ENCODE assay signal across 8 mouse cellular contexts in the genomic region with DNA sequence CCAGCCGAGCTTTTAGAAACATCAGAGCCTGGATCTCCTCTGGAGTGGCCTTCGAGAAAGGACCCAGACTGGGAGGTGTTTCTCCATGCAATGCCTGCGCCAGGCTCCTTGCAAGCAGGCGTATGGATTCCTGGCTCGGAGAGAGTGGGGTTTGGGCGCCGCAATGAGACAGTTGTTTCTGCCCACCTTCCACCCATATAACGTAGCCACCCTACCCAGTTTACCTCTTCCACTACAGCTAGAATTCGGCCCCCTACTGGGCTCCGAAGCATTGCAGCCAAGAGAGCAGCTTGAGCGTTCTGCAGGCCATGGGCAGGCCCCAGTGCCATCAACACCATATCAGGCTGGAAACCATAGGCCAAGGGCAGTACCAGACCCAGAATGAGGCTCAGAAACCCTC. TPM values are rescaled to one million over a fixed set of nuclear protein-coding genes. Genes with fewer than 3 reads are reported as not detected.
DNase-seq lines count a peak whose midpoint lies in the region; ATAC-seq lines count a peak whose summit lies in the region.

No protein-coding gene starts in this region.

- peak overlapping the region; percentile 95 for H3K4me3 ChIP-seq in kidney, embryonic 16.5 days (ENCODE audit: low read length)
- H3K4me3 ChIP-seq in embryonic facial prominence, embryonic 13.5 days = peak overlapping the region; percentile 89
- H3K4me3 ChIP-seq in intestine, embryonic 16.5 days (ENCODE audit: low read length) = peak overlapping the region; percentile 92
- H3K4me3 ChIP-seq in midbrain, embryonic 14.5 days (replicated peaks; ENCODE audit: low read depth, low read length) = peak overlapping the region; percentile 89

- H3K9ac ChIP-seq in kidney, embryonic 16.5 days (replicated peaks; ENCODE audit: low read length) = peak overlapping the region; percentile 85
- H3K9ac ChIP-seq in embryonic facial prominence, embryonic 13.5 days = peak overlapping the region; percentile 91
- peak overlapping the region; percentile 79 for H3K9ac ChIP-seq in intestine, embryonic 16.5 days (ENCODE audit: low read depth, low read length)
- peak overlapping the region; percentile 78 for H3K9ac ChIP-seq in midbrain, embryonic 14.5 days (replicated peaks; ENCODE audit: low read length)

- peak; percentile 35 for ATAC-seq in kidney, embryonic 16.5 days (ENCODE audit: low FRiP score, low TSS enrichment)
- ATAC-seq in embryonic facial prominence, embryonic 13.5 days (ENCODE audit: insufficient number of reproducible peaks, insufficient read depth, low FRiP score, low TSS enrichment, low read depth) = no peak
- ATAC-seq in intestine, embryonic 16.5 days = no peak; the same call in 1 of the 2 replicates
- peak; percentile 5; the same call in 1 of the 2 replicates for ATAC-seq in midbrain, embryonic 14.5 days (ENCODE audit: low FRiP score, low TSS enrichment)

- H3K9me3 ChIP-seq in kidney, embryonic 16.5 days (ENCODE audit: low read length) = no peaks in the 10 kb centered on the region
- H3K9me3 ChIP-seq in embryonic facial prominence, embryonic 13.5 days = no peaks in the 10 kb centered on the region
- H3K9me3 ChIP-seq in intestine, embryonic 16.5 days (ENCODE audit: control insufficient read depth, low read length) = no peaks in the 10 kb centered on the region
- H3K9me3 ChIP-seq in midbrain, embryonic 14.5 days (ENCODE audit: control insufficient read depth, low read length) = no peaks in the 10 kb centered on the region

- H3K27me3 ChIP-seq in kidney, embryonic 16.5 days (ENCODE audit: insufficient read depth, low read length) = no peaks in the 10 kb centered on the region
- no peaks in the 10 kb centered on the region for H3K27me3 ChIP-seq in embryonic facial prominence, embryonic 13.5 days
- no peaks in the 10 kb centered on the region for H3K27me3 ChIP-seq in intestine, embryonic 16.5 days (replicated peaks; ENCODE audit: control insufficient read depth, insufficient read depth, low read length)
- H3K27me3 ChIP-seq in midbrain, embryonic 14.5 days (ENCODE audit: control insufficient read depth, insufficient read depth, low read length) = no peaks in the 10 kb centered on the region

- peak overlapping the region; percentile 92 for H3K4me2 ChIP-seq in kidney, embryonic 16.5 days (replicated peaks; ENCODE audit: low read depth, low read length)
- peak overlapping the region; percentile 95 for H3K4me2 ChIP-seq in embryonic facial prominence, embryonic 13.5 days
- H3K4me2 ChIP-seq in intestine, embryonic 16.5 days (ENCODE audit: low read depth, low read length) = peak overlapping the region; percentile 90
- H3K4me2 ChIP-seq in midbrain, embryonic 14.5 days (ENCODE audit: low read length) = peak overlapping the region; percentile 98

- WGBS in kidney, embryonic 16.5 days = 26% methylated on average over 11 of the region's 11 CpGs
- WGBS in embryonic facial prominence, embryonic 13.5 days = 23% methylated on average over 11 of the region's 11 CpGs
- 27% methylated on average over 11 of the region's 11 CpGs for WGBS in intestine, embryonic 16.5 days
- 39% methylated on average over 11 of the region's 11 CpGs for WGBS in midbrain, embryonic 14.5 days

- H3K4me1 ChIP-seq in kidney, embryonic 16.5 days (ENCODE audit: insufficient read depth, low read length) = peaks cover 39% of the 10 kb centered on the region
- H3K4me1 ChIP-seq in embryonic facial prominence, embryonic 13.5 days = peaks cover 50% of the 10 kb centered on the region
- peaks cover 36% of the 10 kb centered on the region for H3K4me1 ChIP-seq in intestine, embryonic 16.5 days (ENCODE audit: control insufficient read depth, insufficient read depth, low read length)
- peaks cover 42% of the 10 kb centered on the region for H3K4me1 ChIP-seq in midbrain, embryonic 14.5 days (ENCODE audit: control insufficient read depth, insufficient read depth, low read length)

- peaks cover 4% of the 10 kb centered on the region; the same call in 1 of the 2 replicates for H3K36me3 ChIP-seq in kidney, embryonic 16.5 days (ENCODE audit: insufficient read depth, low read length)
- H3K36me3 ChIP-seq in embryonic facial prominence, embryonic 13.5 days = peaks cover 30% of the 10 kb centered on the region
- H3K36me3 ChIP-seq in intestine, embryonic 16.5 days (ENCODE audit: control insufficient read depth, insufficient read depth, low read length) = no peaks in the 10 kb centered on the region; the same call in 1 of the 2 replicates
- peaks cover 16% of the 10 kb centered on the region; the same call in 1 of the 2 replicates for H3K36me3 ChIP-seq in midbrain, embryonic 14.5 days (ENCODE audit: control insufficient read depth, insufficient read depth, low read length)

- DNase-seq in kidney, adult 11 months = no peak
- peak; percentile 75 for DNase-seq in ZHBTc4 (ENCODE audit: low read depth, low spot score)
- DNase-seq in midbrain, embryonic 14.5 days = peak; percentile 69
- DNase-seq in thymus, postnatal 10 days (ENCODE audit: low spot score in 2 of 2) = peak; percentile 56 to 59
- no peak for DNase-seq in spleen, adult 18-20 months

- peak overlapping the region; percentile 74 for H3K27ac ChIP-seq in kidney, embryonic 16.5 days (ENCODE audit: low read length)
- peak overlapping the region; percentile 87 for H3K27ac ChIP-seq in embryonic facial prominence, embryonic 13.5 days
- peak overlapping the region; percentile 64 for H3K27ac ChIP-seq in intestine, embryonic 16.5 days (ENCODE audit: low read length)
- peak overlapping the region; percentile 86 for H3K27ac ChIP-seq in midbrain, embryonic 14.5 days (replicated peaks; ENCODE audit: low read depth, low read length)

RNA-seq across cellular contexts. Expression of a gene that starts 0.7 kb away (rescaled TPM):
- polyA plus RNA-seq in kidney, embryonic 16.5 days (2015; fragmentation: Nextera tagmentation; extraction: Ambion mirVana) = 14.7 and 17.8 TPM in 2 replicates
- polyA plus RNA-seq in embryonic facial prominence, embryonic 13.5 days (2015; fragmentation: Nextera tagmentation; extraction: Ambion mirVana) = 17.0 and 18.0 TPM in 2 replicates
- polyA plus RNA-seq in intestine, embryonic 16.5 days (2015; fragmentation: Nextera tagmentation; extraction: Ambion mirVana) = 8.6 and 9.3 TPM in 2 replicates
- polyA plus RNA-seq in midbrain, embryonic 14.5 days (2014; fragmentation: Nextera tagmentation; extraction: Ambion mirVana) = 18.0 and 18.2 TPM in 2 replicates

RNA-seq across cellular contexts. Expression of a gene that starts 4.9 kb away (rescaled TPM):
- 23.4 and 25.8 TPM in 2 replicates for polyA plus RNA-seq in kidney, embryonic 16.5 days (2015; fragmentation: Nextera tagmentation; extraction: Ambion mirVana)
- polyA plus RNA-seq in embryonic facial prominence, embryonic 13.5 days (2015; fragmentation: Nextera tagmentation; extraction: Ambion mirVana) = 19.5 and 19.6 TPM in 2 replicates
- 25.3 and 27.6 TPM in 2 replicates for polyA plus RNA-seq in intestine, embryonic 16.5 days (2015; fragmentation: Nextera tagmentation; extraction: Ambion mirVana)
- 18.2 and 20.3 TPM in 2 replicates for polyA plus RNA-seq in midbrain, embryonic 14.5 days (2014; fragmentation: Nextera tagmentation; extraction: Ambion mirVana)

RNA-seq across cellular contexts. Expression of a gene that starts 16.9 kb away (rescaled TPM):
- 15.5 and 16.2 TPM in 2 replicates for polyA plus RNA-seq in kidney, embryonic 16.5 days (2015; fragmentation: Nextera tagmentation; extraction: Ambion mirVana)
- polyA plus RNA-seq in embryonic facial prominence, embryonic 13.5 days (2015; fragmentation: Nextera tagmentation; extraction: Ambion mirVana) = 4.6 and 4.7 TPM in 2 replicates
- polyA plus RNA-seq in intestine, embryonic 16.5 days (2015; fragmentation: Nextera tagmentation; extraction: Ambion mirVana) = 2.7 and 3.1 TPM in 2 replicates
- 4.1 and 4.6 TPM in 2 replicates for polyA plus RNA-seq in midbrain, embryonic 14.5 days (2014; fragmentation: Nextera tagmentation; extraction: Ambion mirVana)

RNA-seq across cellular contexts. Expression of a gene that starts 25.8 kb away (rescaled TPM):
- polyA plus RNA-seq in kidney, embryonic 16.5 days (2015; fragmentation: Nextera tagmentation; extraction: Ambion mirVana) = 16.0 and 16.4 TPM in 2 replicates
- 13.3 and 13.5 TPM in 2 replicates for polyA plus RNA-seq in embryonic facial prominence, embryonic 13.5 days (2015; fragmentation: Nextera tagmentation; extraction: Ambion mirVana)
- 4.7 and 5.0 TPM in 2 replicates for polyA plus RNA-seq in intestine, embryonic 16.5 days (2015; fragmentation: Nextera tagmentation; extraction: Ambion mirVana)
- 23.7 and 27.9 TPM in 2 replicates for polyA plus RNA-seq in midbrain, embryonic 14.5 days (2014; fragmentation: Nextera tagmentation; extraction: Ambion mirVana)

RNA-seq across cellular contexts. Expression of a gene that starts 34.7 kb away (rescaled TPM):
- 19.7 and 19.8 TPM in 2 replicates for polyA plus RNA-seq in kidney, embryonic 16.5 days (2015; fragmentation: Nextera tagmentation; extraction: Ambion mirVana)
- polyA plus RNA-seq in embryonic facial prominence, embryonic 13.5 days (2015; fragmentation: Nextera tagmentation; extraction: Ambion mirVana) = 20.2 and 24.0 TPM in 2 replicates
- polyA plus RNA-seq in intestine, embryonic 16.5 days (2015; fragmentation: Nextera tagmentation; extraction: Ambion mirVana) = 13.7 and 15.3 TPM in 2 replicates
- polyA plus RNA-seq in midbrain, embryonic 14.5 days (2014; fragmentation: Nextera tagmentation; extraction: Ambion mirVana) = 23.8 and 23.9 TPM in 2 replicates

Comparison
In these comparisons a context has a peak if more than half of its experiments do, and no peak if none do; other contexts are left out.
1. ATAC-seq: peak in kidney, embryonic 16.5 days (single experiment) and midbrain, embryonic 14.5 days (single experiment); none in embryonic facial prominence, embryonic 13.5 days (single experiment) and intestine, embryonic 16.5 days (single experiment).
2. DNase-seq: peak in ZHBTc4 (single experiment), midbrain, embryonic 14.5 days (single experiment) and thymus, postnatal 10 days (2 of 2); none in kidney, adult 11 months (single experiment) and spleen, adult 18-20 months (0 of 2).
3. Peak in every context shown above with its lines, with median percentiles within 50 percentile points of each other: H3K27ac ChIP-seq, H3K4me2 ChIP-seq, H3K4me3 ChIP-seq and H3K9ac ChIP-seq.